ENCODE assay signal across 15 mouse cellular contexts in genomic region chr2:117996130-117997083, GRCm38 (mm10).
DNase-seq lines count a peak whose midpoint lies in the region; ATAC-seq and TF ChIP-seq lines count a peak whose summit lies in the region.
"Had no signal": no experiment of that assay in that cellular context is flagged by ENCODE, and none has a peak within 500 bp of the region (broad histone marks: within the 10 kb centered on the region; RNA-seq: fewer than 3 reads in every experiment).

No protein-coding gene starts in this region.

- WGBS in lung, postnatal 0 days: 78% methylated on average over 14 of the region's 14 CpGs
- WGBS in bone marrow, adult 2 months: 12% methylated on average over 14 of the region's 14 CpGs
- 75% methylated on average over 14 of the region's 14 CpGs for WGBS in intestine, embryonic 15.5 days

- H3K27me3 ChIP-seq in lung, postnatal 0 days (replicated peaks; ENCODE audit: insufficient read depth, low read length): no peaks in the 10 kb centered on the region
- H3K27me3 ChIP-seq in intestine, embryonic 15.5 days (replicated peaks): no peaks in the 10 kb centered on the region
- H3K27me3 ChIP-seq: hindbrain, embryonic 13.5 days; limb, embryonic 12.5 days; neural tube, embryonic 12.5 days had no signal

- no peaks in the 10 kb centered on the region for H3K36me3 ChIP-seq in lung, postnatal 0 days (ENCODE audit: insufficient read depth, low read length)
- no peaks in the 10 kb centered on the region for H3K36me3 ChIP-seq in intestine, embryonic 15.5 days
- H3K36me3 ChIP-seq: forebrain, embryonic 10.5 days; hindbrain, embryonic 13.5 days; limb, embryonic 12.5 days; neural tube, embryonic 12.5 days had no signal

- H3K9me3 ChIP-seq in lung, postnatal 0 days (ENCODE audit: low read length): no peaks in the 10 kb centered on the region
- no peaks in the 10 kb centered on the region for H3K9me3 ChIP-seq in intestine, embryonic 15.5 days
- H3K9me3 ChIP-seq: forebrain, embryonic 10.5 days; hindbrain, embryonic 13.5 days; limb, embryonic 12.5 days; neural tube, embryonic 12.5 days had no signal

- TF ChIP-seq POLR2A in bone marrow, adult 2 months (IDR thresholded peaks at IDR 0.05; ENCODE audit: borderline replicate concordance, control insufficient read depth, low read depth, low read length): no peak

- TF ChIP-seq CTCF in lung, postnatal 0 days (IDR thresholded peaks at IDR 0.05): no peak
- no peak for TF ChIP-seq CTCF in bone marrow, adult 2 months (IDR thresholded peaks at IDR 0.05; ENCODE audit: control insufficient read depth, insufficient read depth, low read length)

- H3K9ac ChIP-seq in lung, postnatal 0 days (replicated peaks; ENCODE audit: low read depth): no peak overlapping the region
- no peak overlapping the region for H3K9ac ChIP-seq in intestine, embryonic 15.5 days
- H3K9ac ChIP-seq: hindbrain, embryonic 13.5 days; limb, embryonic 12.5 days; neural tube, embryonic 12.5 days had no signal

- H3K4me1 ChIP-seq in lung, postnatal 0 days (ENCODE audit: insufficient read depth, low read depth, low read length): no peaks in the 10 kb centered on the region
- H3K4me1 ChIP-seq in bone marrow, adult 2 months (ENCODE audit: control insufficient read depth, insufficient read depth, low read length): no peaks in the 10 kb centered on the region; the same call in none of the 2 replicates
- H3K4me1 ChIP-seq in intestine, embryonic 15.5 days (replicated peaks): no peaks in the 10 kb centered on the region
- H3K4me1 ChIP-seq: hindbrain, embryonic 13.5 days; neural tube, embryonic 12.5 days had no signal

- no peak for DNase-seq in lung, postnatal 0 days (ENCODE audit: low spot score)
- DNase-seq in lung, postnatal 14 days: no peak
- peak; percentile 53 for DNase-seq in naive thymus-derived CD4-positive, alpha-beta T cell, adult 2 months (ENCODE audit: low read depth)
- DNase-seq in gastrocnemius, adult 8-10 months (ENCODE audit: low spot score in 2 of 2): no peak
- DNase-seq: cerebellum, adult 9-11 months; kidney, adult 9 months; layer of hippocampus, adult 9-11 months had no signal

- H3K27ac ChIP-seq in lung, postnatal 0 days (ENCODE audit: low read length): no peak overlapping the region
- H3K27ac ChIP-seq in bone marrow, adult 2 months (ENCODE audit: control insufficient read depth, insufficient read depth, low read depth, low read length, poor library complexity): peak overlapping the region; percentile 91
- H3K27ac ChIP-seq in intestine, embryonic 15.5 days: no peak overlapping the region
- H3K27ac ChIP-seq: forebrain, embryonic 10.5 days; hindbrain, embryonic 13.5 days; limb, embryonic 12.5 days; neural tube, embryonic 12.5 days had no signal

- peak; percentile 12; the same call in 1 of the 2 replicates for ATAC-seq in lung, postnatal 0 days
- peak; percentile 91 to 93 for ATAC-seq in hematopoietic stem cell, adult 5-6 weeks (replicated peaks in 1 of 2; ENCODE audit: insufficient read depth in 1 of 2, low FRiP score in 2 of 2, low TSS enrichment in 1 of 2, low read depth in 1 of 2, poor library complexity in 2 of 2, severe bottlenecking in 2 of 2)
- ATAC-seq in intestine, embryonic 15.5 days: no peak

- no peak; the same call in 1 of the 2 replicates for TF ChIP-seq EP300 in lung, postnatal 0 days (IDR thresholded peaks at IDR 0.05)

- no peak overlapping the region for H3K4me2 ChIP-seq in lung, postnatal 0 days (replicated peaks; ENCODE audit: low read depth, low read length)
- no peak overlapping the region for H3K4me2 ChIP-seq in intestine, embryonic 15.5 days (replicated peaks)
- H3K4me2 ChIP-seq: heart, embryonic 11.5 days; hindbrain, embryonic 13.5 days; limb, embryonic 12.5 days; neural tube, embryonic 12.5 days had no signal

- no peak overlapping the region for H3K4me3 ChIP-seq in lung, postnatal 0 days (ENCODE audit: low read depth, low read length)
- H3K4me3 ChIP-seq in bone marrow, adult 2 months (replicated peaks; ENCODE audit: control insufficient read depth, low read depth, low read length): no peak overlapping the region
- no peak overlapping the region for H3K4me3 ChIP-seq in intestine, embryonic 15.5 days (replicated peaks)
- H3K4me3 ChIP-seq: forebrain, embryonic 10.5 days; hindbrain, embryonic 13.5 days; limb, embryonic 12.5 days; neural tube, embryonic 12.5 days had no signal
